Mouse (Mus musculus) bone marrow, adult 2 months (tissue): Measurements from ENCODE around the gene Flnb.

Experiments
- CTCF ChIP-seq: fragments of 200-500 bp; IDR thresholded peaks from 2 replicates; pipeline ENCODE4 v1.5.1; 2011; ENCODE audit warnings: low read length, control low read depth; ENCODE audit not compliant: control insufficient read depth, insufficient read depth
- POLR2A ChIP-seq: fragments of 200-500 bp; IDR thresholded peaks from 2 replicates; pipeline ENCODE4 v1.6.1; 2011; ENCODE audit warnings: low read depth, mild to moderate bottlenecking, control low read depth, low read length, borderline replicate concordance; ENCODE audit not compliant: control insufficient read depth

DNA sequence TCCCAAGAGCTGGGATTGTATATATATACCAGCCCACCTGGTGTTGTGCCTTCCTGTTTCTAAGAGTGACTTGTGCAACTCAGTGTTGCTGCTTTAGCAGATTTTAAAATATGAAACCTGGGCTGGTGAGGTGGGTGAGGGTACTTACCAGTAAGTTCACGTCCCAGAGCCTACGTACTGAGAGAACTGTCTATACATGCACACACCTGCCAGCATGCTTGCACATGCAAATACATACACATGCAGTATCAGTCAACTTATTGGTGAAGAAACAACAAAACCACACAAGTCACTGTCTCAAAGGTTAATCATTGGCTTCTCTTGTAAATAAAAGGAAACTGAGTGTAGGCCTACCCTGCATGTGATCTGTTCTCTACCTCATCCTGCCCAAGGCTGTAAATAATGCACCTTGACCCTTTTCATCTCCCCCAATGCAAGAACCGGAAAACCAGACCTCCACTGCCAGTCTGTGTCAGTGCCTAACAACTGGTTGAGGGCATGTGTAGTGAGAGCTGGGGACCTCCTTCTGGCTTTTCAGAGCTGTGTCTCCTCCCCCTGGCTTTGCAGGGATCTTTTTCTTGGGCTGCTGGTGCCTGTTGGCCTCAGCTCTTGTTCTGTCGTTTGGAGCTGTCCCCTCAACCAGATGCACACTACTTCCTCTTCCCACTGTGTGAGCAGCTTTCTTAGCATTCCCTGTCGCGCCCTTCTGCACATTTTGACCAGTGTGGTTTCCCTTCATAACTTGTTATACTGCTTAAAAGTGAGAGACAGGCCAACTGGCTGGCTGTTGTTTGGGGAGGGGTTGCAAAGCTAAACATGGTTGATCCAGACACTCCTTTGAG, 100.6 kb downstream of the Flnb start:
- no peak for TF ChIP-seq CTCF
- TF ChIP-seq POLR2A, result no peak
